Mouse (Mus musculus): ENCODE data around the gene Fam204a.

Fam204a gene

GRCm38 (mm10) chr19:60160611-60161274, 65.8 kb downstream of the Fam204a start:
- DNase-seq (ENCODE audit: low read depth): peak; percentile 80

DNA sequence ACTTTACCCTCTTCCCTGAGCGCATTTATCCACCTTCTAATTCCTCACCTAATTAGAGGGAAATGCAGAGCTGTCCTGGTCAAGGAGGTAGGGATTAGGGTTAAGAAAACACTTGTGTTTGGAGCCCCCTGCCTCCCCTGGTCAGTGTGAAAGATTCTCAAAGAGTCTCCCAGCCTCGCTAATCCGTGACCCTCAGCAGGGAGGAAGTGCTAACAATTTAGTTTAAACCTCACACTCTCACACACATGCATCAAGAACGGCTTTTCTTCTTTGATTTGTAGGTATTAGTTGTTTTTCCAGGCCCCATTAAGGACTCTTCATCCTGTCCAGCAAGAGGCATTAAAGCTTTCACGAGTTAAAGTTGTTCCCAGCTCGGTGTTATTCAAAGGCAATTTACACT, 66.7 kb downstream of the Fam204a start:
- DNase-seq (ENCODE audit: low read depth): no peak

- no peak for DNase-seq (ENCODE audit: low read depth)
Observed at GRCm38 (mm10) chr19:60155266-60155665, 71.2 kb downstream of the Fam204a start.

DNA sequence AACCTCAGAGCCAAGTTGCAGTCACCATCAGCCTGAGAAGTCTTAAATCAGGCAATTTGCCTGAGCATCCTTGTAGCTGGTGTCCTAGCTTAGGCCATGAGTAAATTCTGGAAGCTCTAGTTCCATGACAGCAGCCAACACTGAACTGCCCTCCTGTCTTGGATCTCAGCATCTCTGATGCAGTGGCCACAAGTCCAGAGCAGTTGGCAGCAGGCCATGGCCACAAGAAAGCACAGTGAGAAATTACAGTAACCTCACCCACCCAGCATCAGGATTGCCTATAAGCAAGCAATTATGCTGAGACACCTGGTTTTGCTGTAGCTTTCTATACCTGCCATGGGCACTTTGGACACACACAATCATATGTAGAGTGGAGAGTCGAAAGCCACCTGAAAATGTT, 73.4 kb downstream of the Fam204a start:
- DNase-seq (ENCODE audit: low read depth): no peak

- no peak for DNase-seq (ENCODE audit: low read depth)
Observed at GRCm38 (mm10) chr19:60150056-60150455, 76.4 kb downstream of the Fam204a start.

DNA sequence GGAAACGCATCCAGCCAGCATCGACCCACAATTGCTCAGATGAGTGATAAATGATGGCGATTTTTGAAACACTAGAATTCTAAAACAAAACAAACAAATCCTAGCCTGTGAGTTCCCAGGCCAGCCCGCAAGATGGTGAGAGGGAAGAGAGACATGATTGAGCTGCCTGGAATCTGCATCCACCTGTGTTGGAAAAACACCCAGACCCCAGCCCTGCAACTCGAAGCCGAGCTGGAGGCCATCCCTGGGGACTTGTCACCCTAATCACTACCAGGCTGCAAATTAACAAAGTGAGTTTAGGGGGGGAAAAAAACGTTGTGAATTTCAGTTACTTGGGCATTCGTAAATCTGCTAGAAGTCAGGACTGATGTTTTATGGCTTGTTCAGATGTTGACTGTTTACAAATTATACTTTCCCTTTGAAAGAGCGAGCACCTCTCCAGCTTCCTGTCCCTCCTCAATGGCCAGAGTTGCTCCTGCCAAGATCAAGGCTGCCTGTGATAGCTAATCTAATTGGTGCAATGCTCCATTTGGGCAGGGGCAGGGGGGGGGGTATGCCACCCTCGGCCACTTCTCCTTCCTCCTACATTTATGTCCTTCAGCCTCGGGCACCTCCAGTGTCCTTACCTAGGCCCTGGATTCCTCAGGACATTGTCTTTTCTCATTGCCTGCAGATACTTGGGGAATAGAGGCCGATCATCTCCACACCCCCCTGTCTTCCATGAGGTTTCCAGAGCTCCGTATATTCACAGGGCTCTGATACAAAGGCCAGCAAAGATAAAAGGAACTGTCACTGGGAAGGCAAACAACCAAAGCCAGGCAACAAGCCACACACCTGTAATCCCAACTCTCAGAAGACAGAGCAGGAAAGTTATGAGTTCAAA, 77.2 kb downstream of the Fam204a start:
- DNase-seq (ENCODE audit: low read depth): no peak
